Mouse (Mus musculus) telencephalon, adult 2 months (tissue): ENCODE results near the gene Chn1.

ENCODE experiments used
- DNase-seq: peaks from one replicate; pipeline ENCODE4 v3.0.0-alpha.2; 2011; ENCODE audit warnings: low read depth, low spot score

Gene Chn1

GRCm38 (mm10) chr2:73592231-73593100 is 182.7 kb downstream of the Chn1 start:
- DNase-seq = peak; percentile 90

GRCm38 (mm10) chr2:73591246-73591645 is 183.9 kb downstream of the Chn1 start:
- DNase-seq = no peak

- no peak for DNase-seq
Measured at GRCm38 (mm10) chr2:73590106-73590505, 185.0 kb downstream of the Chn1 start.

- DNase-seq = no peak
Measured at GRCm38 (mm10) chr2:73588951-73589350, 186.2 kb downstream of the Chn1 start.

- DNase-seq = peak; percentile 83
Measured at GRCm38 (mm10) chr2:73587109-73587506, 188.0 kb downstream of the Chn1 start.

- no peak for DNase-seq
Measured at GRCm38 (mm10) chr2:73586392-73587108, 188.6 kb downstream of the Chn1 start.

- no peak for DNase-seq
Measured at GRCm38 (mm10) chr2:73585347-73585831, 189.8 kb downstream of the Chn1 start.

GRCm38 (mm10) chr2:73584645-73585346 is 190.3 kb downstream of the Chn1 start:
- no peak for DNase-seq

- no peak for DNase-seq
Measured at GRCm38 (mm10) chr2:73580720-73581119, 194.4 kb downstream of the Chn1 start.

GRCm38 (mm10) chr2:73580166-73580565 is 195.0 kb downstream of the Chn1 start, which contains the start of gene Chrna1:
Gene Chrna1, minus strand, starts transcription at chr2:73580338.
- DNase-seq = no peak

- DNase-seq = no peak
Measured at GRCm38 (mm10) chr2:73579168-73579567, 196.0 kb downstream of the Chn1 start.

- DNase-seq = no peak
Measured at GRCm38 (mm10) chr2:73574418-73574817, 200.7 kb downstream of the Chn1 start.

GRCm38 (mm10) chr2:73573556-73573955 is 201.6 kb downstream of the Chn1 start:
- DNase-seq = no peak

GRCm38 (mm10) chr2:73572539-73573372 is 202.4 kb downstream of the Chn1 start:
- peak; percentile 97 for DNase-seq

GRCm38 (mm10) chr2:73571901-73572300 is 203.2 kb downstream of the Chn1 start:
- DNase-seq = no peak

- DNase-seq = no peak
Measured at GRCm38 (mm10) chr2:73571304-73571703, 203.8 kb downstream of the Chn1 start.

GRCm38 (mm10) chr2:73566989-73567605 is 208.0 kb downstream of the Chn1 start:
- no peak for DNase-seq

- no peak for DNase-seq
Measured at GRCm38 (mm10) chr2:73566162-73566561, 209.0 kb downstream of the Chn1 start.

- no peak for DNase-seq
Measured at GRCm38 (mm10) chr2:73563690-73564089, 211.5 kb downstream of the Chn1 start.

- no peak for DNase-seq
Measured at GRCm38 (mm10) chr2:73562656-73563055, 212.5 kb downstream of the Chn1 start.

GRCm38 (mm10) chr2:73561665-73562063 is 213.5 kb downstream of the Chn1 start:
- no peak for DNase-seq
